Mouse (Mus musculus) thymus, adult 2 months (tissue): ENCODE measurements around the gene Slc39a7. TPM values are rescaled to one million over a fixed set of nuclear protein-coding genes. Genes with fewer than 3 reads are reported as not detected.
A peak's percentile ranks its signal among the peaks of the same experiment; 100 is the strongest.

Source experiments
- DNase-seq: peaks from one replicate; pipeline ENCODE4 v3.0.0; 2021
- H3K27ac ChIP-seq: fragments of 200-500 bp; 2 replicates; pipeline ENCODE4 v1.5.1; 2012; ENCODE audit warnings: low read length, control low read depth; ENCODE audit not compliant: control insufficient read depth, insufficient read depth
- H3K27me3 ChIP-seq: fragments of 200-500 bp; 2 replicates; pipeline ENCODE4 v1.6.1; 2012; ENCODE audit warnings: mild to moderate bottlenecking, low read length, moderate library complexity, mixed read lengths; ENCODE audit not compliant: control insufficient read depth, insufficient read depth
- H3K36me3 ChIP-seq: fragments of 200-500 bp; 2 replicates; pipeline ENCODE4 v1.6.1; 2012; ENCODE audit warnings: mild to moderate bottlenecking, low read length, moderate library complexity; ENCODE audit not compliant: control insufficient read depth, insufficient read depth
- H3K4me1 ChIP-seq: fragments of 200-500 bp; replicated peaks from 2 replicates; pipeline ENCODE4 v1.6.1; 2012; ENCODE audit warnings: low read length; ENCODE audit not compliant: control insufficient read depth, insufficient read depth
- H3K4me3 ChIP-seq: fragments of 200-500 bp; 2 replicates; pipeline ENCODE4 v1.5.1; 2012; ENCODE audit warnings: mild to moderate bottlenecking, low read length, control low read depth, moderate library complexity; ENCODE audit not compliant: control insufficient read depth, insufficient read depth
- CTCF ChIP-seq: fragments of 200-500 bp; IDR thresholded peaks from 2 replicates; pipeline ENCODE4 v1.5.1; 2012; ENCODE audit warnings: mild to moderate bottlenecking, control low read depth, low read length, moderate library complexity, borderline replicate concordance; ENCODE audit not compliant: control insufficient read depth, poor library complexity, insufficient read depth; ENCODE audit errors: extremely low read depth
- POLR2A ChIP-seq: fragments of 200-500 bp; IDR thresholded peaks from 2 replicates; pipeline ENCODE4 v1.6.1; 2012; ENCODE audit warnings: mild to moderate bottlenecking, low read length, control low read depth, moderate library complexity; ENCODE audit not compliant: control insufficient read depth, poor library complexity, insufficient read depth; ENCODE audit errors: extremely low read depth
- whole genome bisulfite sequencing: fragments of 180-500 bp; shearing (Covaris S2); methylation state at CpG from one replicate; pipeline ENCODE4 v1.1.7; 2018; 5-methylcytosine and 5-hydroxymethylcytosine counted together
- polyA plus RNA-seq: library from polyadenylated mRNA; depleted of rRNA; stranded (reverse); fragments of >200 nt; gene quantifications from 2 replicates; pipeline ENCODE4 v1.2.3, GENCODE M21; 2012; rRNA removed

The Slc39a7 gene
- 187 and 195 TPM in 2 replicates for polyA plus RNA-seq

DNA sequence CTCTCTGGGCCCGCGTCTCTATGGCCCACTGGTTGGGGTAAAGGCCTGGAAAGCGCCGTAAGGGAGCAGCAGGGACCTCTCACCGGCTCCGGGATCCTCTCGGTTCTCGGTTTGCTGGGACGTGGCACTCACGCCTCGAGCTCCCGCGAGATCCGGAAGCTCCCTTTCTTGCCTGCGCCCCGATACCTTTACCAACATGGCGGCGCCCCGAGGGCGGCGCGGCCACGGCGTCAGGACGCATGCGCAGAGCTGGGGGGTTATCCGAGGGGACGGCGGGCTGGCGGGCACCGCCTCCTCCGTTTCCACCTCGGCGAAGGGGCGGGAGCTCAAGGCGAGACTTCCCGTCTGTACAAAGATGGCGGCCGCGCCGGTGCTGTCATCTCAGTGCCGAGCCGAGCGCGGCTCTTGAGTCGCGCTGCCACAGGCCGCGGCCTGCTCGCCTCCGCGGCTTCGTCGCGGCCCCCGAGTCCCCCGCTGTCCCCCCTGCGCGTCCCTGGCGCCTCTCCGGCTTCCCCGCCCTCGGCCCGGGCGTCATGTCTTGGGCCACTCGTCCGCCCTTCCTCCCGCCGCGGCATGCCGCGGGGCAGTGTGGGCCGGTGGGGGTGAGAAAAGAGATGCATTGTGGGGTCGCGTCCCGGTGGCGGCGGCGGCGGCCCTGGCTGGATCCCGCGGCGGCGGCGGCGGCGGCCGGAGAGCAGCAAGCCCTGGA is at the start of gene Slc39a7, which contains the start of gene Rxrb:
Gene Slc39a7, minus strand, starts transcription at position 218 of the 709 bp plus-strand sequence.
Gene Rxrb, plus strand, starts transcription at position 348 of the 709 bp plus-strand sequence.
- Histone ChIP-seq H3K36me3 (peaks cover 6% of the 10 kb centered on the region), H3K27ac (peak within 1 kb of the TSS; percentile 61), H3K27me3 (no peaks in the 10 kb centered on the region), H3K4me3 (peak within 1 kb of the TSS; percentile 81), H3K4me1 (peaks cover 40% of the 10 kb centered on the region)
- peak; percentile 82 for TF ChIP-seq POLR2A
- peak; percentile 36; the same call in 1 of the 2 replicates for TF ChIP-seq CTCF
- under 1% methylated on average over 80 of the region's 88 CpGs for WGBS
- DNase-seq: peak; percentile 99

DNA sequence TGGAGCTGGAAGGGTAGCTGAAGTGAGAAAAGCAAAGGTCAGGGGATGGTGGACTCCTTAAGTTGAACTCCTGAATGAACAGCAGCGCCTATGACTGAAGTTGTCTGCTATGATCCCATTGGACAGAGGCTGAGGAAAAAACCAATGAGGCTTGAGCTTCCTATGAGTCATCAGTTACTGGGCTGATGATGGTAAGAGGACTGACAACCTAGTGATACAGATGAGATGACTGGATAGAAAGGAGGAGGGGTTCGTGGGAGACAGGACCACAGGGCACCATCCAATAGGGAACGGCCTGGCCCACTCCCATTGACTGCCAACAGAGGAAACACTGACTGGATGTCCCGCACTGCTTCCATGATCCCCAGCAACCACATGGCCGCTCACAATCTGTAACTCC is 48.1 kb upstream of the Slc39a7 start:
- Histone ChIP-seq H3K27me3 (no peaks in the 10 kb centered on the region), H3K27ac (no peak overlapping the region), H3K4me1 (no peaks in the 10 kb centered on the region), H3K4me3 (no peak overlapping the region), H3K36me3 (no peaks in the 10 kb centered on the region)
- WGBS: 51% methylated on average over 5 of the region's 5 CpGs
- TF ChIP-seq CTCF (no peak), POLR2A (no peak)
- peak; percentile 26 for DNase-seq

DNA sequence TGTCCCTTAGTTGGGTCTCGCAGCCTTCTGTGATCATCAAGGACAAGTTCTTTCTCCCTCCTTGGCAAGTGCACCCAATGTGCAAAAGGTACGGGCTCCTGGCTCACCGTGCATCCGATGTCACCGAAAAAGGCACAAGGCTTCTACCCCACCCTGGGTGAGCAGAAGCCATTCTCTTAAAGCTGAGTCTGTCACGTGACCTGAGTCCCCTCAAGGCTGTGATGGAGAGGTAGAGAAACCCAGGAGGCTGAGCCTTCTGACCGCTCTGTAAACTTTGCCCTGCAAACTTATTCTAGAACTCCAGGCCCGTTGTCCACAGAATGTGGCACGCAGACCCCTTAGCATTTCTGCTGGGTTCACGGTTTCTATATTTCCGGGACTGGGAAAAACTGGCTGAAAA is 47.5 kb upstream of the Slc39a7 start:
- no peak for DNase-seq
- TF ChIP-seq CTCF: no peak
- no peak for TF ChIP-seq POLR2A
- 95% methylated on average over 11 of the region's 11 CpGs for WGBS
- H3K4me3 ChIP-seq: no peak overlapping the region
- H3K4me1 ChIP-seq: no peaks in the 10 kb centered on the region
- no peaks in the 10 kb centered on the region for H3K27me3 ChIP-seq
- no peak overlapping the region for H3K27ac ChIP-seq
- no peaks in the 10 kb centered on the region for H3K36me3 ChIP-seq

DNA sequence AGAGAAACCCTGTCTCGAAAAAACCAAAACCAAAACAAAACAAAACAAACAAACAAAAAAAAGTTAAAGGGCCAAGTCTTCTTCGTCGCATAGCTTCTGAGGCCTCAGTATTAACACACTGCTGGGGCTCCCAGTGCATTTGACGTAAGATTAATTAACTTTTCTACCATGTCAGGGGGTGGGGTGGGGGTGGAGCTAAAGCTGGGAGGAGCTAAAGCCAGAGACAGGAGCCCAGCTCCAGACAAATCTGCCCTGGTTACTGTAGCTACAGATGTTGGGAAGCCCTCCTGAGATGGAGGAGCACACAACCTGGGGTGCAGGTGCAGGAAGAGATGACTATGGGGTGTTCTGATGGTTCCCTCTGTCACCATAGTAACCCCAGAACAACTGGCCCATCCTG is 46.7 kb upstream of the Slc39a7 start:
- no peak for DNase-seq
- Histone ChIP-seq H3K27ac (no peak overlapping the region), H3K4me1 (no peaks in the 10 kb centered on the region), H3K27me3 (no peaks in the 10 kb centered on the region), H3K36me3 (no peaks in the 10 kb centered on the region), H3K4me3 (no peak overlapping the region)
- WGBS: 73% methylated on average over 4 of the region's 4 CpGs
- no peak for TF ChIP-seq CTCF
- no peak for TF ChIP-seq POLR2A

DNA sequence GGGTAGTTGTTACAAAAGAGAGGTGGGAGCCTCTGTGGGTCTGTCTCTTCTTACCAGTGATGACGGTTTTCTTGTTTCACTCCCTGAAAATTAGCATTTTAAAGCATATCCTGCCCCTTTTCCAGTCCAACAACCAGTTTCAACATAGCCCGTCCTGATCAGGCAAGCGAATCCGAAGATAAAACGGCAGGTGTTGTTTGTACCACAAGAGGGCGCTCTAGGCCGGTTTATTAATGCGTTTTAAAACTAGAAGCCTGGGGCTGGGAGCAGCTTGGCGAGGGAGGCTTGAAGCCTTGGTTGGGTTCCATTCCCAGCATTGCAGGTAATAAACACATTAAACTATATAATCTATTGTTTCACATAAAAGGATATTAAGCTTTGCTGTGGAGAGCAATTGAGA is 46.1 kb upstream of the Slc39a7 start:
- Histone ChIP-seq H3K27me3 (no peaks in the 10 kb centered on the region), H3K36me3 (no peaks in the 10 kb centered on the region), H3K4me3 (no peak overlapping the region), H3K27ac (no peak overlapping the region), H3K4me1 (no peaks in the 10 kb centered on the region)
- TF ChIP-seq CTCF (0 out of 2 replicates have a peak, but pooled peaks have one; percentile 18), POLR2A (no peak)
- peak; percentile 67 for DNase-seq
- under 1% methylated on average over 9 of the region's 9 CpGs for WGBS

DNA sequence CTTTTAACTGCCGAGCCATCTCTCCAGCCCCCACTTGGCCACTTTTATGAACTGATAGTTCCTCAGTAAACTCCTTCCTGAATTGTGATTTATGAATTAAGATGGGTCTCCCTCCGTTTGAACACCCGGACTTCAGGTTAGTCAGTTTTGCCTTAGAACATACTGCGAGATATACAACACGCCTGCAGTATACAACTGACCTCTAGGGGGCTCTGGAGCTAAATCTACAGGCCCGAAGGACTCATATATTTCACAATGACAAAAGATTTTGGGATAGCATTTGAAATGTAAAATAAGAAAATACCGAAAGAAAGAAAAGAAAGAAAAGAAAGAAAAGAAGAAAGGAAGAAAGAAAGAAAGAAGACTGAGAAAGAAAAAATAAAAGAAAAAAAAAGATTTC is 43.8 kb upstream of the Slc39a7 start:
- TF ChIP-seq CTCF: no peak
- H3K27ac ChIP-seq: no peak overlapping the region

DNA sequence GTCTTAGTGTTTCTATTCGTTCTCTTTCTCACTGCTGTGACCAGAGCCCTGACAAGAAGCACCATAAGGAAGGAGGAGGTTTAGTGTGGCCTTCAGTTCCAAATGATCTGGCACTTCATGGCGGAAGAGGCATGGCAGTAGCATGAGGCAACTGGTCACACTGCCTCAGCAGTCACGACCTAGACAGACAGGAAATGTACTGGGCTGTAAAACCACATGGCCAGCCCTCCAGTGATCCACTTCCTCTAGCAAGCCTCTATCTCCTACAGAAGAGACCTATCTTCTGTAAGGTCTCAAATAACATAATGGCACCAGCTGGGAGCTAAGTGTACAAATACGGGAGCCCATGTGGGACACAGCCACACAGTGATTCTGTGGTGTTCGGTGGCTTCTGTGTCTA is 40.6 kb upstream of the Slc39a7 start:
- Histone ChIP-seq H3K4me1 (peaks cover 7% of the 10 kb centered on the region), H3K4me3 (no peak overlapping the region), H3K27ac (no peak overlapping the region), H3K27me3 (no peaks in the 10 kb centered on the region), H3K36me3 (no peaks in the 10 kb centered on the region)
- 66% methylated on average over 5 of the region's 5 CpGs for WGBS
- no peak for DNase-seq
- TF ChIP-seq CTCF: no peak
- TF ChIP-seq POLR2A: no peak

More for the DNA sequence above, 43.8 kb upstream of the Slc39a7 start:
- peaks cover 7% of the 10 kb centered on the region for H3K4me1 ChIP-seq
- no peak overlapping the region for H3K4me3 ChIP-seq
- peak; percentile 80 for DNase-seq
- 20% methylated on average over 7 of the region's 7 CpGs for whole genome bisulfite sequencing
- no peaks in the 10 kb centered on the region for H3K36me3 ChIP-seq
- no peaks in the 10 kb centered on the region for H3K27me3 ChIP-seq
